9 mouse cellular contexts compared by ENCODE assay signal in genomic region chr13:82892731-82893130, GRCm38 (mm10).
DNase-seq lines count a peak whose midpoint lies in the region; ATAC-seq and TF ChIP-seq lines count a peak whose summit lies in the region.
"Had no signal": no experiment of that assay in that cellular context is flagged by ENCODE, and none has a peak within 500 bp of the region (broad histone marks: within the 10 kb centered on the region; RNA-seq: fewer than 3 reads in every experiment).

No protein-coding gene starts in this region.

- no peak overlapping the region for H3K27ac ChIP-seq in gastrocnemius, adult 2 months
- H3K27ac ChIP-seq in intestine, embryonic 16.5 days (ENCODE audit: low read length), result no peak overlapping the region
- H3K27ac ChIP-seq: limb, embryonic 12.5 days had no signal

- H3K4me3 ChIP-seq in gastrocnemius, adult 2 months, result no peak overlapping the region
- no peak overlapping the region for H3K4me3 ChIP-seq in intestine, embryonic 16.5 days (ENCODE audit: low read length)
- H3K4me3 ChIP-seq: limb, embryonic 12.5 days had no signal

- H3K36me3 ChIP-seq in intestine, embryonic 16.5 days (ENCODE audit: control insufficient read depth, insufficient read depth, low read length), result no peaks in the 10 kb centered on the region
- H3K36me3 ChIP-seq: limb, embryonic 12.5 days had no signal

- intact Hi-C loops in gastrocnemius, adult 2 months (cut with DNase I), result no loop called here
- intact Hi-C loops in gastrocnemius, postnatal 36 days (cut with DNase I), result no loop called here
- intact Hi-C loops in heart, postnatal 36 days (cut with DNase I), result no loop called here

- DNase-seq in gastrocnemius, adult 2 months, result peak; percentile 21
- DNase-seq in gastrocnemius, postnatal 36 days, result no peak
- DNase-seq in right cerebral cortex, adult 18-20 months, result peak; percentile 39
- no peak for DNase-seq in right cerebral cortex, postnatal 4 days
- DNase-seq in heart, postnatal 36 days, result peak; percentile 47 to 51
- no peak for DNase-seq in ovary, postnatal 10 days (ENCODE audit: low spot score)

- no peak for ATAC-seq in megakaryocyte, adult 5-6 weeks (ENCODE audit: poor library complexity, severe bottlenecking)
- no peak for ATAC-seq in intestine, embryonic 16.5 days

- no peaks in the 10 kb centered on the region for H3K27me3 ChIP-seq in intestine, embryonic 16.5 days (replicated peaks; ENCODE audit: control insufficient read depth, insufficient read depth, low read length)
- H3K27me3 ChIP-seq: limb, embryonic 12.5 days had no signal

- H3K4me1 ChIP-seq in intestine, embryonic 16.5 days (ENCODE audit: control insufficient read depth, insufficient read depth, low read length), result no peaks in the 10 kb centered on the region
- H3K4me1 ChIP-seq: limb, embryonic 12.5 days had no signal

- H3K4me2 ChIP-seq in intestine, embryonic 16.5 days (ENCODE audit: low read depth, low read length), result no peak overlapping the region
- H3K4me2 ChIP-seq: limb, embryonic 12.5 days had no signal

- 70% methylated on average over 2 of the region's 2 CpGs for WGBS in intestine, embryonic 16.5 days

- no peak overlapping the region for H3K9ac ChIP-seq in intestine, embryonic 16.5 days (ENCODE audit: low read depth, low read length)
- H3K9ac ChIP-seq: limb, embryonic 12.5 days had no signal

- no peak for TF ChIP-seq CTCF in gastrocnemius, adult 2 months (IDR thresholded peaks at IDR 0.05)

- H3K9me3 ChIP-seq in intestine, embryonic 16.5 days (ENCODE audit: control insufficient read depth, low read length), result no peaks in the 10 kb centered on the region
- H3K9me3 ChIP-seq: limb, embryonic 12.5 days had no signal

Comparison
In these comparisons a context has a peak if more than half of its experiments do, and no peak if none do; other contexts are left out.
1. DNase-seq: peak in gastrocnemius, adult 2 months (single experiment), right cerebral cortex, adult 18-20 months (single experiment) and heart, postnatal 36 days (2 of 2); none in gastrocnemius, postnatal 36 days (0 of 2), right cerebral cortex, postnatal 4 days (single experiment) and ovary, postnatal 10 days (single experiment).